Mouse (Mus musculus): ENCODE results near the gene AU022252. TPM values are rescaled to one million over a fixed set of nuclear protein-coding genes. Genes with fewer than 3 reads are reported as not detected.
A peak's percentile ranks its signal among the peaks of the same experiment; 100 is the strongest.
"Not testable (repeated sequence)": the region's sequence is repeated elsewhere in the genome, so short reads cannot be mapped to it uniquely, and the experiment has no call there.

The AU022252 gene
- 14.7 and 17.1 TPM in 2 replicates for polyA plus RNA-seq (2012; ENCODE audit: insufficient read depth, low replicate concordance)

DNA sequence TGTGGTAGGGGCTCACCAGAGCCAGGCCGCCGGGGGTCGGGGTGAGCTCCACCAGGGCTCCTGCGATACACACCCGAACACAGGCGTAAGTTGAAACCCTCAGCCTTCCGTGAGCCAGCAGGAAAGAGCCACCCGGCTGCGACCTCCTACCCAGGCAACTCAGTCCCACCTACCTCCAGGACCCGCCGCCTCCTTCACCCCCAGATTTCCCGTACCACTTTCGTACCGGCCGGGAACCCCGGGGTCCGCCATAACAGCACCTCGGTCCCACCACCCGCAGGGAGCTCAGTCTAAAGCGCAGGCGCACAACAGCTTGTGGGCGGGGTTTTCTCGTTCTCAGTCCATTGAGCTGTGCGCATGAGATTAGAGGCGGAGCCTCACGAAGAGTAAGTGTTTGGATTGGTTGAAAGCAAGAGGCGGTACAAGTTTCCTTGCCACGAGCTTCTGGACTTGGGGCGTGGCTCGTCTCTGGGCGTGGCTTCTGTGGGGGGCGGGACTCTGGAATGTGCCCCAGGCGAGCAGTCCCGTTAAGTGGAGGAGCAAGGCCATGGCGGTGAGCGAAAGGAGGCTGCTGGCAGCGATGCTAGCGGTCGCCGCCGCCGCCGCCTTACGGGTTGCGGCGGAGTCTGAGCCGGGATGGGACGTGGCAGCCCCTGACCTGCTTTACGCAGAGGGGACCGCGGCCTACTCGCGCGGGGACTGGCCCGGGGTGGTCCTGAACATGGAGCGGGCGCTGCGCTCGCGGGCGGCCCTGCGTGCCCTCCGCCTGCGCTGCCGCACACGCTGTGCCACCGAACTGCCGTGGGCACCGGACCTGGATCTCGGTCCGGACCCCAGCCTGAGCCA is at the start of gene AU022252, which contains the start of gene P3h1:
AU022252 (minus strand) TSS at position 303 of the 846 bp plus-strand sequence.
P3h1 (plus strand) TSS at position 506 of the 846 bp plus-strand sequence.
- Histone ChIP-seq H3K27me3 (replicated peaks) (no peaks in the 10 kb centered on the region), H3K9me3 (no peaks in the 10 kb centered on the region), H3K4me3 (replicated peaks) (peak within 1 kb of the TSS; percentile 95), H3K4me1 (peaks cover 26% of the 10 kb centered on the region), H3K36me3 (replicated peaks; ENCODE audit: low read length) (peaks cover 50% of the 10 kb centered on the region)
- TF ChIP-seq FLI1 (IDR thresholded peaks at IDR 0.05; ENCODE audit: low read length) (no peak), GATA1 (IDR thresholded peaks at IDR 0.05; ENCODE audit: borderline replicate concordance, low read length) (no peak)

DNA sequence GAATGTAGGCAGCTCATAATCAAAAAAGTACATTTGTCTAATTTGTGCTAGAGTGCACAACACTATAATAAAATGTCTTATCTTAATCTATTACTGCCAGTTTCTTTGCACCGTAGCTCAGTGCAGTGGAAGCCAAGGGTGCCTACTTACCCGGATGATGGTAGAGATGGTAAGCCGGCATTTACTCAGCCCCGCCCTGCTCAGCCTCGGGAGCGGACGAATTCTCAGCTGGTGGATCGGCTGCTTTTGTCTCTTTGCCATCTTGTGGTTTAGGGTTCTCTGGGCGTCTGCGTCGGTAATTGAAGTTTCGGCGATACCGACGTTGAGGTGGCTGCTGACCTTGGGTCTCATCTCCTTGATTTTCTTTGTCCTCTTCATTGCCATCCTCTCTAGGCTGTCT is 46.3 kb upstream of the AU022252 start:
- not testable (repeated sequence) for H3K27me3 ChIP-seq (replicated peaks); H3K4me3 ChIP-seq (replicated peaks); H3K9me3 ChIP-seq
- Histone ChIP-seq H3K36me3 (replicated peaks; ENCODE audit: low read length) (peaks cover 90% of the 10 kb centered on the region), H3K4me1 (peaks cover 87% of the 10 kb centered on the region)

DNA sequence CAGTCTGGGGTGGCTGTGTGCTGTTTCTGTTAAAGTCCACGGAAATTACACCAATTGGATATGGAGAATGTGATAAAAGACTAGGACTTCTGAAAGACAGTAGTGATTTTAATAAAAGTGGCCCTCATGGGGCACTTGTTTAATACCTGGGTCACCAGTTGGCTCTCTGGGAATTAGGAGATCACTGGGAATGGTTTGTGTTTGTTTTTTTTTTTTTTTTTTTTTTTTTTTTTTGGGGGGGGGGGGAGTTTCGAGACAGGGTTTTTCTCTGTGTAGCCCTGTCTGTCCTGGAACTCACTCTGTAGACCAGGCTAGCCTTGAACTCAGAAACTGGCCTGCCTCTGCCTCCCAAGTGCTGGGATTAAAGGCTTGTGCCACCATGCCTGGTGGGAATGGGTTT is 43.2 kb upstream of the AU022252 start:
- peaks cover 90% of the 10 kb centered on the region for H3K36me3 ChIP-seq (replicated peaks; ENCODE audit: low read length)
- H3K4me1 ChIP-seq, result peaks cover 86% of the 10 kb centered on the region
- H3K27me3 ChIP-seq (replicated peaks), result no peaks in the 10 kb centered on the region
- no peak for TF ChIP-seq GATA1 (IDR thresholded peaks at IDR 0.05; ENCODE audit: borderline replicate concordance, low read length)
- no peaks in the 10 kb centered on the region for H3K9me3 ChIP-seq
- H3K4me3 ChIP-seq (replicated peaks), result peak overlapping the region; percentile 80

DNA sequence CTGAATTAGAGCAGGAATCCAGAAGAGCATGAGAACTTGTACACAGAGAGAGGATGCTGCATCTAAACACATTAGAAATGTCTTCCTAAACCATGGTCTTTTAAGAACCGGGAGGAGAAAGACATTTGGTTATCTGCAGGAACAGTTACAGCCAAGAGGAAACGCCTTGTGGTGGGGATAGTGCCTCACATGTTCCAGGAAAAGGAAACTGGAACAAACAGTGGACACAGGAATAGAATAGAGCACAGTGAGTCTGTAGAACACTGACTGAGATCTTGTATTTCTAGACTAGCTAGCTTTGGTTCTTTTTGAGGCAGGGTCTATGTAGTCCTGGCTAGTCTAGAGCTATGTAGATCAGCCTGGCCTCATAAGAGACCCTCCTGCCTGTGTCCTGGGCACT is 42.7 kb upstream of the AU022252 start:
- TF ChIP-seq GATA1 (IDR thresholded peaks at IDR 0.05; ENCODE audit: borderline replicate concordance, low read length) (peak; percentile 92; the same call in 2 of the 3 replicates), FLI1 (IDR thresholded peaks at IDR 0.05; ENCODE audit: low read length) (no peak)
- Histone ChIP-seq H3K4me1 (peaks cover 84% of the 10 kb centered on the region), H3K4me3 (replicated peaks) (peak overlapping the region; percentile 80), H3K9me3 (no peaks in the 10 kb centered on the region), H3K36me3 (replicated peaks; ENCODE audit: low read length) (peaks cover 91% of the 10 kb centered on the region), H3K27me3 (replicated peaks) (no peaks in the 10 kb centered on the region)

DNA sequence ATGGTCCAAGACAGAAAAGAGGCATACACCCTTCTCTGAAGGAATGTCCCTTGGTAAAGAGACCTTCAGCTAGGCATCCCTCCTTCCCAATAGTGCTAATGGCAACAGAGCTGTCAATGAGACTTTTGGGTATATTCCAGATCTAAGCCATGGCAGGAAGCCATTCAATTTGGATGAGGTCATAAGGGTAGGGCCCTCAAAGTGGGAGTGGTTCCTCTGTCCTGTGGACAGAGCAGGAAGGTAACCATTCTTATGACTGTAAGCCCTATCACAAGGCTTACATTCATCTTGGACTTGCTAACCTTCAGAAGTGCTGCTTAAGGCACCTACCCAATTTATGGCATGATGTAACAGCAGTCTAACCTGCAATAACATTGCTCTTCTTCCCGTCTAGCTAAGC is 42.1 kb upstream of the AU022252 start:
- Histone ChIP-seq H3K4me1 (peaks cover 78% of the 10 kb centered on the region), H3K27me3 (replicated peaks) (no peaks in the 10 kb centered on the region), H3K36me3 (replicated peaks; ENCODE audit: low read length) (peaks cover 90% of the 10 kb centered on the region), H3K9me3 (no peaks in the 10 kb centered on the region), H3K4me3 (replicated peaks) (peak overlapping the region; percentile 77)
- TF ChIP-seq GATA1 (IDR thresholded peaks at IDR 0.05; ENCODE audit: borderline replicate concordance, low read length), result no peak
- no peak for TF ChIP-seq FLI1 (IDR thresholded peaks at IDR 0.05; ENCODE audit: low read length)

DNA sequence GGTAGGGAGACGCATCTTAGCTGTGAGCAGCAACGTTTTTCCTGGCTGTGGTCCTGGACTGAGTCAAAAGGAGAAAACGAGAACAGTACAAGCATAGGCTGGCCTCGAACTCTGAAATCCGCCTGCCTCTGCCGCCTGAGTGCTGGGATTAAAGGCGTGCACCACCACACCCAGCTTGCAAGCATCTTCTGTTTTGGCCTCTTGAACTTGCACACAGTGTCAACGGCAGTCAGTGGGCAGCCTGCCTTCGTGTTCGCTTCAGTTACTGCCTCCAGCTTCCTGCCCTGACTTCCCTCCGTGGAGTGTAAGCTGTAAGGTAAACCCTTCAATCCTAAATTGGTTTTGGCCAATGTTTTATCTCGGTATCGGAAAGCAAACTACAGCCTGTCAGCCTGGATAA is 34.1 kb upstream of the AU022252 start:
- H3K27me3 ChIP-seq (replicated peaks), result no peaks in the 10 kb centered on the region
- TF ChIP-seq FLI1 (IDR thresholded peaks at IDR 0.05; ENCODE audit: low read length) (no peak), GATA1 (IDR thresholded peaks at IDR 0.05; ENCODE audit: borderline replicate concordance, low read length) (no peak)
- no peaks in the 10 kb centered on the region for H3K9me3 ChIP-seq
- peaks cover 32% of the 10 kb centered on the region for H3K36me3 ChIP-seq (replicated peaks; ENCODE audit: low read length)
- H3K4me1 ChIP-seq, result peaks cover 21% of the 10 kb centered on the region
- H3K4me3 ChIP-seq (replicated peaks), result no peak overlapping the region

DNA sequence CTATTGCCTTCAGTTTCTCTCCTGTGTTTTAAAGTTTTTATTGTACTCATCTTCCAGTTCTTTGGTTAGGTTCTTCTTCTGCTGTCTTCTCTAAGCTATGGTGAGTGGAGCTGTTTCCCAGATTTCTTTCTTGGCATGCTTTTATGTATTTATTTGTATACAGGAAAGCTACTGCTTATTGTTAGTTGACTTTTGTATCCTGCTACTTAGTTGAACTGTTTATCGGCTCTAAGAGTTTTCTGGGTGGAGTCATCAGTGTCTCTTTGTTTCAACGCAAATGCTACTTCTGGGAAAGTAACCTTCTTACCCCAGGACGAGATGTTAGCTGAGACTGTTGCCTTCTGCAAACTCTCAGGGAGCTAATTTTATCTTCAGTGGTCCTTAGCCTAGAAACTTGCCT is 30.9 kb upstream of the AU022252 start:
- no peak for TF ChIP-seq FLI1 (IDR thresholded peaks at IDR 0.05; ENCODE audit: low read length)
- no peak for TF ChIP-seq GATA1 (IDR thresholded peaks at IDR 0.05; ENCODE audit: borderline replicate concordance, low read length)
- H3K27me3 ChIP-seq (replicated peaks), result no peaks in the 10 kb centered on the region
- no peak overlapping the region for H3K4me3 ChIP-seq (replicated peaks)
- H3K4me1 ChIP-seq, result peaks cover 48% of the 10 kb centered on the region
- H3K36me3 ChIP-seq (replicated peaks; ENCODE audit: low read length), result peaks cover 4% of the 10 kb centered on the region
- no peaks in the 10 kb centered on the region for H3K9me3 ChIP-seq

DNA sequence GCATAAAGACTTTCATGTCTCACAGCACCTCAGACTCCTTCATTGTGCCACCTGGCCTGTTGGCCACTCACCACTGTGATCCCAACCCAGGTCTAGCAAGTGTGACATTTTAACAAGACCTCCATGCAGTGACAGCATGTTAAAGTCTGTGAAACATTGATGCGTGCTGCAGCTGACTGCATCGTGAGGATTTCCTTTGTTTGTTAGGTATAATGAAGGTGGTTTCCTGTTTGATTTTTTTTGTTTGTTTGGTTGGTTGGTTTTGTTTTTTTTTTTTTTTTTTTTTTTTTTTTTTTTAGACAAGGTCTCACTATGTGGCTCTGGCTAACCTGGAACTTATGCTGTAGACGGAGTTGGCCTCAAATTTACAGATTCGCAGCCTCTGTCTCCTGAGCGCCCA is 30.0 kb upstream of the AU022252 start:
- TF ChIP-seq FLI1 (IDR thresholded peaks at IDR 0.05; ENCODE audit: low read length) (no peak), GATA1 (IDR thresholded peaks at IDR 0.05; ENCODE audit: borderline replicate concordance, low read length) (no peak)

DNA sequence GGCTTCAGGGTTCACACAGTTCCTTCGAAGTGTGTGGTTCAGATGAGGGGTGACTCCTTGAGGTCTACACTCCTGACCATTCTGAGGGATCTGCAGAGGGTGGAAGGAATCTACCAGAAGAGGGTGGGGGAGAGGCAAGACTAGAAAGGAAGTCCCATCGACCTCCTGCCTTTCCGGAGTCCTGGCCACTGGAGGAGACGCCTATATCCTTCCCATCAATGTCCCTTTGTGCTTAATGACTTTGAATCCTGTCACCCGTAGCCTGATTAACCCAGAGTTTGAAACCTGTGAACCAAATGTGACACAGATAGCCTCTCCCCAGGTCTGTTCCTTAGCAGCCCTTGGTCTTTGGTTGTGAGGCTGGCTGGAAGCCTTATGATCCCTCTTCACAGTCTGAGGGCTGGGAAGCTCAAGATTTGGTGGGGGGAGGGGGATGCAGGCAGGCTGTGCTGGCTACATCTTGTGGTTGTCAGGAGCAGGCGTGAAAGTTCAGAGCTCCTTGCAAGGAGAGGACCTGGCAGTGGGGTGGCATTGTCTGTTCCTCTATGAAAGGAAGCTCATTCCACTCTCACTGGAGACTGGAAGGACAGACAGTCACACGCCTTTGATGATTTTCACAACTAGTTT is 28.7 kb upstream of the AU022252 start:
- no peak for TF ChIP-seq FLI1 (IDR thresholded peaks at IDR 0.05; ENCODE audit: low read length)
- no peak for TF ChIP-seq GATA1 (IDR thresholded peaks at IDR 0.05; ENCODE audit: borderline replicate concordance, low read length)
- no peaks in the 10 kb centered on the region for H3K36me3 ChIP-seq (replicated peaks; ENCODE audit: low read length)
- no peak overlapping the region for H3K4me3 ChIP-seq (replicated peaks)
- peaks cover 2% of the 10 kb centered on the region for H3K27me3 ChIP-seq (replicated peaks)
- H3K9me3 ChIP-seq, result no peaks in the 10 kb centered on the region
- peaks cover 64% of the 10 kb centered on the region for H3K4me1 ChIP-seq

More for the DNA sequence above, 30.0 kb upstream of the AU022252 start:
- H3K4me3 ChIP-seq (replicated peaks), result no peak overlapping the region
- peaks cover 55% of the 10 kb centered on the region for H3K4me1 ChIP-seq
- no peaks in the 10 kb centered on the region for H3K9me3 ChIP-seq
- H3K36me3 ChIP-seq (replicated peaks; ENCODE audit: low read length), result no peaks in the 10 kb centered on the region
- peaks cover 2% of the 10 kb centered on the region for H3K27me3 ChIP-seq (replicated peaks)
